Mouse (Mus musculus) brain, embryonic 18.5 days (tissue): ENCODE data around the gene Gipc2.
"Not testable (repeated sequence)": the region's sequence is repeated elsewhere in the genome, so short reads cannot be mapped to it uniquely, and the experiment has no call there.

Source experiments
- DNase-seq: peaks from one replicate; pipeline ENCODE4 v3.0.0-alpha.2; 2012; ENCODE audit warnings: low read depth, low spot score

Gipc2 gene

GRCm38 (mm10) chr3:152155296-152155948 lies 10.6 kb downstream of the Gipc2 start:
- no peak for DNase-seq

- DNase-seq = no peak
Measured at GRCm38 (mm10) chr3:152154095-152154494, 11.9 kb downstream of the Gipc2 start.

GRCm38 (mm10) chr3:152153152-152153551 lies 12.9 kb downstream of the Gipc2 start:
- DNase-seq = no peak

- no peak for DNase-seq
Measured at GRCm38 (mm10) chr3:152152483-152152804, 13.6 kb downstream of the Gipc2 start.

GRCm38 (mm10) chr3:152151725-152152482 lies 14.1 kb downstream of the Gipc2 start:
- no peak for DNase-seq

- DNase-seq = no peak
Measured at GRCm38 (mm10) chr3:152149863-152150262, 16.2 kb downstream of the Gipc2 start.

- no peak for DNase-seq
Measured at GRCm38 (mm10) chr3:152149449-152149848, 16.6 kb downstream of the Gipc2 start.

- DNase-seq = no peak
Measured at GRCm38 (mm10) chr3:152147085-152147831, 18.8 kb downstream of the Gipc2 start.

GRCm38 (mm10) chr3:152145186-152145585 lies 20.8 kb downstream of the Gipc2 start:
- DNase-seq = no peak

- DNase-seq = no peak
Measured at GRCm38 (mm10) chr3:152142989-152143695, 22.9 kb downstream of the Gipc2 start.

GRCm38 (mm10) chr3:152142146-152142545 lies 23.9 kb downstream of the Gipc2 start:
- no peak for DNase-seq

GRCm38 (mm10) chr3:152139308-152139707 lies 26.7 kb downstream of the Gipc2 start:
- DNase-seq = not testable (repeated sequence)

- DNase-seq = not testable (repeated sequence)
Measured at GRCm38 (mm10) chr3:152136106-152136505, 29.9 kb downstream of the Gipc2 start.

- no peak for DNase-seq
Measured at GRCm38 (mm10) chr3:152133621-152134020, 32.4 kb downstream of the Gipc2 start.

- no peak for DNase-seq
Measured at GRCm38 (mm10) chr3:152130963-152131362, 35.1 kb downstream of the Gipc2 start.

GRCm38 (mm10) chr3:152129426-152129825 lies 36.6 kb downstream of the Gipc2 start:
- not testable (repeated sequence) for DNase-seq

GRCm38 (mm10) chr3:152128631-152129030 lies 37.4 kb downstream of the Gipc2 start:
- no peak for DNase-seq

GRCm38 (mm10) chr3:152127144-152127543 lies 38.9 kb downstream of the Gipc2 start:
- DNase-seq = no peak

- DNase-seq = no peak
Measured at GRCm38 (mm10) chr3:152122720-152123119, 43.3 kb downstream of the Gipc2 start.

- DNase-seq = no peak
Measured at GRCm38 (mm10) chr3:152122101-152122500, 43.9 kb downstream of the Gipc2 start.

GRCm38 (mm10) chr3:152121169-152122009 lies 44.6 kb downstream of the Gipc2 start:
- DNase-seq = no peak
